Mouse (Mus musculus) myocyte (in vitro differentiated cells): ENCODE measurements at regions not wholly inside any gene's neighbourhood (a gene's known extent, or its start where the extent isn't known, plus 50 kb on each side); places are given as distances from the start of the nearest gene placed in this dataset.

Experiments used
- CEBPB ChIP-seq: IDR thresholded peaks from 2 replicates; pipeline ENCODE4 v1.6.1; 2011; ENCODE audit warnings: mild to moderate bottlenecking, moderate library complexity; ENCODE audit not compliant: poor library complexity, insufficient read depth, severe bottlenecking
- E2F4 ChIP-seq: IDR thresholded peaks from one replicate; pipeline ENCODE4 v1.6.1; 2011; ENCODE audit warnings: mild to moderate bottlenecking, control low read depth, moderate library complexity; ENCODE audit not compliant: insufficient read depth
- MAX ChIP-seq: IDR thresholded peaks from one replicate; pipeline ENCODE4 v1.6.1; 2011; ENCODE audit warnings: low read depth, mild to moderate bottlenecking, control low read depth
- MYOD1 ChIP-seq, 3 experiments: IDR thresholded peaks; one replicate each; pipeline ENCODE4 v1.6.1; 2011; ENCODE audit warnings: control low read depth in 2 of 3, low read depth in 2 of 3, mild to moderate bottlenecking in 2 of 3, moderate library complexity in 1 of 3; ENCODE audit not compliant: insufficient read length in 2 of 3, control insufficient read depth in 1 of 3
- MYOG ChIP-seq, 3 experiments: IDR thresholded peaks; one replicate each; pipeline ENCODE4 v1.6.1; 2011; ENCODE audit warnings: control low read depth in 2 of 3, low read depth in 2 of 3, mild to moderate bottlenecking in 2 of 3; ENCODE audit not compliant: insufficient read length in 2 of 3, control insufficient read depth in 1 of 3, insufficient read depth in 1 of 3
- POLR2A ChIP-seq: IDR thresholded peaks from one replicate; pipeline ENCODE4 v1.6.1; 2011; ENCODE audit warnings: low read depth, mild to moderate bottlenecking, control low read depth, moderate library complexity; ENCODE audit not compliant: insufficient read length
- POLR2AphosphoS2 ChIP-seq: IDR thresholded peaks from one replicate; pipeline ENCODE4 v1.6.1; 2011; ENCODE audit warnings: low read depth, control low read depth; ENCODE audit not compliant: insufficient read length
- REST ChIP-seq: IDR thresholded peaks from one replicate; pipeline ENCODE4 v1.6.1; 2011; ENCODE audit warnings: mild to moderate bottlenecking, control low read depth, moderate library complexity; ENCODE audit not compliant: insufficient read depth, insufficient read length
- SRF ChIP-seq: IDR thresholded peaks from one replicate; pipeline ENCODE4 v1.6.1; 2011; ENCODE audit warnings: low read depth; ENCODE audit not compliant: control insufficient read depth, insufficient read length
- TCF12 ChIP-seq: IDR thresholded peaks from one replicate; pipeline ENCODE4 v1.6.1; 2011; ENCODE audit warnings: mild to moderate bottlenecking, control low read depth; ENCODE audit not compliant: poor library complexity, insufficient read depth, severe bottlenecking
- TCF3 ChIP-seq: IDR thresholded peaks from one replicate; pipeline ENCODE4 v1.6.1; 2011; ENCODE audit warnings: low read depth, control low read depth; ENCODE audit not compliant: insufficient read length
- USF1 ChIP-seq: IDR thresholded peaks from one replicate; pipeline ENCODE4 v1.6.1; 2011; ENCODE audit warnings: low read depth, mild to moderate bottlenecking, control low read depth, moderate library complexity

GRCm38 (mm10) chr16:65234404-65234803 is 128.8 kb upstream of the Htr1f start:
- TF ChIP-seq POLR2A (no peak), USF1 (no peak), SRF (no peak), MAX (no peak), TCF12 (no peak), CEBPB (no peak), POLR2AphosphoS2 (no peak), MYOG (IDR thresholded peaks at IDR 0.05; ENCODE audit: control insufficient read depth in 1 of 3, insufficient read depth in 1 of 3, insufficient read length in 2 of 3, low read depth in 2 of 3) (no peak), MYOD1 (IDR thresholded peaks at IDR 0.05; ENCODE audit: control insufficient read depth in 1 of 3, insufficient read length in 2 of 3, low read depth in 2 of 3) (no peak), REST (no peak), E2F4 (no peak), TCF3 (no peak)
